Mouse (Mus musculus) fibroblast of lung, adult 2 months (primary cell): ENCODE data around the gene Ost4.
A peak's percentile ranks its signal among the peaks of the same experiment; 100 is the strongest.

Source experiments
- DNase-seq: peaks from one replicate; pipeline ENCODE4 v3.0.0-alpha.2; 2011; ENCODE audit warnings: low read depth

Ost4 gene

DNA sequence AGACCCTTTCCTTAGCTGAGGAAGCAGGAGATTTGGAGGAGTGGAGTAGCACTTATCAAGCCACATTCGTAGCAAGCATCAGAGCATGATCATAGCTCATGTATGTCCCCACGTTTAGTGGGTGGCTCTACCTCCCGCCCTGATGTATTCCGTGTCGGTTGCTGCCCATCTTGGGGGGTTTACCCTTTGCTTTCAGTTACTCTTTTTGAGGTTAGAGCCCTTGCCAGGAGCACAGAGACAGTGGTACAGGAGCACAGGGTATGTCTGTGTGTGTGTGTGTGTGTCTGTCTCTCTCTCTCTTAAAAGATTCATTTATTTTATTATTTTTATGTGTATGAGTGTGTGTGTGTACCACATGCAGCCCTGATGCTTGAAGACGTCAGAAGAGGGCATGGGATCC is 15.5 kb upstream of the Ost4 start:
- DNase-seq, result no peak

DNA sequence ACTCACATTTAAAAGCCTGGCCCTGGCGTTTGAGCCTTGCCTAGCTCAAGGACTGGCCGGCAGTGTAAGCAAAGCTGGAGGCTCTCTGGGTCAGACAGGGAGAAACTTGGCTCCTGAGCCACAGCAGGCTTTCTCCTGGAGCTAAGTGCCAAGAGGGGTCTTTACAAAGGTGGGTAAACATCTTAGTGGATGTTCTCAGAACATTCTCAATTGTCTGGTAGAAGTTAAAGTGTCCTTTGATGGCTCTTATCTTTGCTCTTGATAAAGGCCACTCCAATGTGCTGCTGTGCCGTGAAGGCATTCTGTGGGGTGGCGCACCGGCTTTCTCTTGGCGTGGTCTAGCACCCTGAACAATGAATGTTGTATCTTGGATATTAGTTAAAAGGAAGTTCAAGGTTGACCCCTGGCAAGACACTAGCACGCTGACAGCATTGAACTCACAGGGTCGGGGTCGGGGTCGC is 15.0 kb upstream of the Ost4 start:
- DNase-seq, result no peak

DNA sequence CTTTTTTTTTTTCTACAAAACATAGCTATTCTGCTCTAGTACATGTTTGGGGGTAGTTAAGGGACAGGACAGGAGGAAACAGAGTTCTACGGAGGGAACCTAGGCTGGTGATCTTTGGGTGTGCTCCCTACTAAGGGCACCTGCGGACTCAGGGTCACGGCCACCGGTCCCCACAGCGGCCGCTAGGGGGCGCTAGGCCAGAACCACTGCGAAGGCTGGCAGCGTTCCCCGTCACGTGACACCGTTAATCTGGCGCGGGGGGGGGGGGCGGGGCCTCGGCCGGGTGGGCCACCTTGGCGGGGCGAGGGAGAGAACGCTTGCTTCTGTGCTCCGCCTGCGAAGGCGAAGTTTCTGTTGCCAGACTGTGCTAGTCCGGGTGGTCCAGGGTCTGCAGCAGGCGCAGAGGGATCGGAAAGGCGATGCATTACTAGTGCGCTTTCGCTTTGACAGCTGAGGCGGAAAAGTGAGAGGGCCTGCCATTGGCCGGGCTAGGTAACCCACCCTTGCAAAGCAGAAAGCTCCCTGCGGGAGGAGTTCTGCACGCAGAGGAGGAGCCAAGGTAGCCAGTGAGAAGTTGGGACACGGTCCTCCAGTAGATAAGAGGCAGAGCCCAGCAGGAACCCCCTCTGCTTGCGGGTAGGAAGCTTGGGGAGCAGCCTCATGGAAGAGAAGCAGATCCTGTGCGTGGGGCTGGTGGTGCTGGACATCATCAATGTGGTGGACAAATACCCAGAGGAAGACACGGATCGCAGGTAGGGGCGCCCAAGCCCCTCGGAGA is 13.9 kb upstream of the Ost4 start, which contains the start of gene Khk:
Gene Khk (plus strand): TSS at position 176 of the 778 bp plus-strand sequence.
- DNase-seq, result no peak

DNA sequence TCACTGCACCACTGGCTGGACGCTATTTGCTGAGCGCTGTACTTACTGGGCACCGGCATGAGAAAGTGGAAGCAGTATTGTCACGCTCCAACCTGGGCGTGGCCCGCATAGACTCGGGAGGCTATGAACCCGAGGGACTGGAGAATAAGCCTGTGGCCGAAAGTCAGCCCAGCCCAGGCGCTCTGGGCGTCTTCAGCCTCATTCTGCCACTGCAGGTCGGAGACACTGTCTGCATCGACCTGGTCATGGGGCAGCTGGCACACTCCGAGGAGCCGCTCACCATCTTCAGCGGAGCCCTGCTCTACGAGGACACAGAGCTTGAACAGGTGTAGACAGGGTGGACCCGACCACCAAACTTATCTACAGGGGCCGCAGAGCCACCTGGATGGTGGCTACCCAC is 13.0 kb upstream of the Ost4 start:
- DNase-seq, result no peak

GRCm38 (mm10) chr5:30919831-30920614 is 12.4 kb upstream of the Ost4 start:
- no peak for DNase-seq

GRCm38 (mm10) chr5:30918691-30919090 is 11.1 kb upstream of the Ost4 start:
- no peak for DNase-seq

- DNase-seq, result no peak
Observed at GRCm38 (mm10) chr5:30917891-30918670, 10.5 kb upstream of the Ost4 start.

- DNase-seq, result no peak
Observed at GRCm38 (mm10) chr5:30917348-30917747, 9.8 kb upstream of the Ost4 start.

DNA sequence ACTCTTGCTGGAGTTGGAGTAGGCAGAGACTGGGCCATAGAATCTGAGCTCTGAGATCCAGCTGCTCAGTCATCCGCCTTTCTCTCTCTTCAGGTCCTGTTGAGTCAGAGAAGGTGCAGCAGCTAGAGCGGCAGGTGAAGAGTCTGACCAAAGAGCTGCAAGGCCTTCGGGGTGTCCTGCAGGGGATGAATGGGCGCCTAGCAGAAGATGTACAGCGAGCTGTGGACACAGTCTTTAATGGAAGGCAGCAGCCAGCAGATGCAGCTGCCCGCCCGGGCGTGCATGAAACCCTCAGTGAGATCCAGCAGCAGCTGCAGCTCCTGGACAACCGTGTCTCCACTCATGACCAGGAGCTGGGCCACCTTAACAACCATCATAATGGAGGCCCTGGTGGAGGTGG is 9.3 kb upstream of the Ost4 start:
- no peak for DNase-seq

DNA sequence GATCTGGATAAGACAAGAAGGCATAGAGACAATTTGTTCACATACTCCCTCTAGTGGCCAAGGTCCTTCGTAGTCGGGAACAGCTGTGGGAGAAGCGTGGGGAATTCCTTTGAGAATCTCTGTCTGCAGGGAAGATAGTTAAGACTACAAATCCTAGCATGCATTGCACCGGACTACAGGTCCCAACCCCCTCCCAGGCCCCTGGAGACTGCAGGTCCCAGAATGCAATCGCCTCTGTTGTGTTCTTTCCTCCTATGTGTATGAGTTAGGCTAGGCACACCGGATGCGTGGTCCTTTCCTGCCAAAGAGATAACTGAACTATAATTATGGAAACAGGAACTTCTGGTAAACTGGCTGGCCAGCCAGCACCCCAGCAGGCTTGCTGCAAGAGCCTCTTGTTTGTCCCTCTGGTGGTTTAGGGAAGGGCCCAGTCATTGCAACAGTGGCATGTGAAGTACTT is 8.4 kb upstream of the Ost4 start:
- peak; percentile 85 for DNase-seq

GRCm38 (mm10) chr5:30915456-30915855 is 7.9 kb upstream of the Ost4 start:
- no peak for DNase-seq

GRCm38 (mm10) chr5:30914849-30915248 is 7.3 kb upstream of the Ost4 start:
- no peak for DNase-seq

GRCm38 (mm10) chr5:30914101-30914635 is 6.6 kb upstream of the Ost4 start:
- DNase-seq, result no peak

GRCm38 (mm10) chr5:30913060-30913841 is 5.7 kb upstream of the Ost4 start, which contains the start of gene Emilin1:
Gene Emilin1, plus strand, starts transcription at chr5:30913402.
- peak; percentile 88 for DNase-seq

GRCm38 (mm10) chr5:30912156-30912555 is 4.6 kb upstream of the Ost4 start:
- DNase-seq, result peak; percentile 48

DNA sequence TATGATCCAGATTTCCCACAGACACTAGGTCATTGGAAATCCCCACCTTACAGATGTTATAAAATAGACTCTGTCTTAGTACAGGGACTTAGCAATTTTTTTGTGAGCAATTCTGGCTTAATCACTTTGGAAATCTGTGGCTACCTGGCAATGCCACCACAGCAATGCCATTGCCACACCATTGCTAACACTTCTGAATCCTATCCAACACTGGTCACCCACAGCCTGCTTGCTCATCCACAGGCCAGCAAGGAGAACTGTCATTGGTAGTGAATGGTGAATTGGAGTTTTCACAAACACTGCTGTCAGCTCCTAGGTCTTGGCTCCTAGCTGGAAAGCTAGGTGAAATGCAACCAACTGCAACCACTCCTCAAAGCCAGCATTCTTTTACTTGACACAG is 2.9 kb upstream of the Ost4 start:
- DNase-seq, result peak; percentile 80

DNA sequence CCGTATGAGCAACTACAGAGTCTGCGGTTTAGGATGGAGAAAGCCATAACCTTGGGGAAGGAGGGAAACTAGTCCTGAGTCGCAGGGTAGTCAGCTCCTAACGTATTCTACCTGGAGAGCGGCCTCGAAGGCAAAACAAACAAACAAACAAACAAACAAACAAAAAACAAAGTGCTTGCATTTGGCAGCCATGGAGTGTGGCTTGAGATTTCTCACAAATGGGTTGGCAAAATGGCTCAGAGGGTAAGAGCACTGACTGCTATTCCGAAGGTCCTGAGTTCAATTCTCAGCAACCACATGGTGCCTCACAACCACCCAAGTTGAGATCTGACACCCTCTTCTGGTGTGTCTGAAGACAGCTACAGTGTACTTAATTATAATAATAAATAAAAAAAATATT is 2.3 kb upstream of the Ost4 start:
- DNase-seq, result no peak

- DNase-seq, result no peak
Observed at GRCm38 (mm10) chr5:30909300-30909659, 1.7 kb upstream of the Ost4 start.

DNA sequence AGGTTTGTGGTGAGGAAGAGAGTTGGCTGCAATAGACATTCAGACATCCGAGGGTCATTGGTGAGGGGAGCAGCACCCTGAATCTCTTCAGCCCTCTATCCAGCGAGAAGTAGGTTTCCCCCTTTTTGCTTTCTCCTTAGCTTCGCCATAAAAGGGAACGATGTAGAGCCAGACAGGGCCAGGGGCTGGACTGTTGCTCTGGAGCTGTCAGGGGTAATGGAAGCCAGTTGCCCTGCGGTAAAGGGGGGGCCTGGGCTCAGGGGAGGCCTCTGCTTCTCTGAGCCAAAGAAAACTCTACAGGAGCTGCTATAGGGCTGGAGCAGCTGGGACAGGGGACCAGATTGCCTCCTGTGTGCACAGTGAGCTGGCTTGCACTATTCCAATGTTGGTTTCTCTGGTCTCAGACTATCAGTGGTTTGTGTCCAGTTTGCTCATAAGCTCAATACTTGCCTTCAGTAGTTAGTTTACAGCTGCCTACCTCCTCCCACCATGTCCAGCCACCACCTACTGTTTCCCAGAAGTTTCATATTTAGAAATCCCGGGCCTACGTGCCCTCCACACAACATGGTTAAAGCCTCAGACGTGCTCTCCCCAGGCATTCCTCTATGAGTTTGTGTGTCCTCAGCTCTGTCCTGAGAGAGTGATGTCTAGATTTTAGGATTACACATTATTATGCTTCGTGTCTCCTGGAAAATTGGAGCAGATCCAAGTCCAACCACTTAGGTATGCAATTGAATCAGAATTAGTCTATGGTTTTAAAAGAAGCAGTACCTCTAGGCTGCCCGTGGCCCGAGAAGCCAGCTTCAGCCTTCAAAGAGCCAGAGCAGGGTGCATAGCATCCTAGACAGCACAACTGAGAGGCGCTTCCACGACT is 1.1 kb upstream of the Ost4 start:
- DNase-seq, result peak; percentile 91

DNA sequence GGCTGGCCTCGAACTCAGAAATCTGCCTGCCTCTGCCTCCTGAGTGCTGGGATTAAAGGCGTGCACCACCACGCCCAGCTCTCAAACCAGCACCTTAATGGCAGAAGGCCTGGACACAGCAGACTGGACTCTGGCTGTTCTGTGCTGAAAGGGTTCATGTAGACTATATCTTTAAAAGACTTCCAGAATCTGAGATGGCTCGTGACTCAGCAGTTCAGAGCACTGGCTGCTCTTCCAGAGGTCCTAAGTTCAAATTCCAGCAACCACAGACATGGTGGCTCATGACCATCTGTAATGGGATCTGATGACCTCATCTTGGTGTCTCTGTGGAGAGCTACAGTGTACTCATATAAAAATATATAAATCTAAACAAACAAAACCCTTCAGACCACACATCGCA is 5.7 kb downstream of the Ost4 start:
- no peak for DNase-seq
